Mouse (Mus musculus) spleen, adult 2 months (tissue): Measurements from ENCODE around the gene Cmip. TPM values are rescaled to one million over a fixed set of nuclear protein-coding genes. Genes with fewer than 3 reads are reported as not detected.

Experiments
- DNase-seq, 2 experiments: peaks; one replicate each; pipeline versions ENCODE4 v3.0.0 to v3.0.0-alpha.2; 2012 to 2021; ENCODE audit warnings: low spot score in 2 of 2, low read depth in 1 of 2
- H3K27ac ChIP-seq: fragments of 200-500 bp; 2 replicates; pipeline ENCODE4 v1.5.1; 2012; ENCODE audit warnings: low read length, inconsistent platforms; ENCODE audit not compliant: insufficient read depth
- H3K27me3 ChIP-seq: fragments of 200-500 bp; 2 replicates; pipeline ENCODE4 v1.6.1; 2012; ENCODE audit warnings: mild to moderate bottlenecking, moderate library complexity, low read length, inconsistent platforms; ENCODE audit not compliant: control insufficient read depth, insufficient read depth
- H3K36me3 ChIP-seq: fragments of 200-500 bp; 2 replicates; pipeline ENCODE4 v1.6.1; 2012; ENCODE audit warnings: mild to moderate bottlenecking, low read length, inconsistent platforms; ENCODE audit not compliant: control insufficient read depth, insufficient read depth
- H3K4me1 ChIP-seq: fragments of 200-500 bp; 2 replicates; pipeline ENCODE4 v1.6.1; 2011; ENCODE audit warnings: inconsistent platforms; ENCODE audit not compliant: control insufficient read depth, insufficient read depth, insufficient read length
- H3K4me3 ChIP-seq: fragments of 200-500 bp; 2 replicates; pipeline ENCODE4 v1.5.1; 2011; ENCODE audit warnings: mild to moderate bottlenecking, inconsistent platforms; ENCODE audit not compliant: insufficient read depth, insufficient read length; ENCODE audit errors: extremely low read depth
- CTCF ChIP-seq: fragments of 200-500 bp; IDR thresholded peaks from 2 replicates; pipeline ENCODE4 v1.5.1; 2011; ENCODE audit warnings: mild to moderate bottlenecking, inconsistent platforms; ENCODE audit not compliant: insufficient read depth, insufficient read length, insufficient replicate concordance; ENCODE audit errors: extremely low read depth
- POLR2A ChIP-seq: fragments of 200-500 bp; IDR thresholded peaks from 2 replicates; pipeline ENCODE4 v1.6.1; 2011; ENCODE audit warnings: low read depth, low read length, inconsistent platforms
- WGBS: fragments of 180-500 bp; shearing (Covaris S2); methylation state at CpG from one replicate; pipeline ENCODE4 v1.1.7; 2018; 5-methylcytosine and 5-hydroxymethylcytosine counted together
- polyA plus RNA-seq: library from polyadenylated mRNA; depleted of rRNA; stranded (reverse); fragments of >200 nt; gene quantifications from 2 replicates; pipeline ENCODE4 v1.2.3, GENCODE M21; 2012

Gene Cmip
- polyA plus RNA-seq, 1 experiment: 48.2 TPM

GRCm38 (mm10) chr8:117352098-117352497, 95.2 kb downstream of the Cmip start:
- no peaks in the 10 kb centered on the region for H3K27me3 ChIP-seq
- no peak overlapping the region for H3K27ac ChIP-seq
- H3K4me3 ChIP-seq: no peak overlapping the region
- peaks cover 5% of the 10 kb centered on the region; the same call in 1 of the 2 replicates for H3K4me1 ChIP-seq
- TF ChIP-seq CTCF: no peak
- no peak for TF ChIP-seq POLR2A
- no peaks in the 10 kb centered on the region for H3K36me3 ChIP-seq
- no peak for DNase-seq
- 68% methylated on average over 4 of the region's 4 CpGs for WGBS

GRCm38 (mm10) chr8:117355111-117355831, 98.4 kb downstream of the Cmip start:
- WGBS: 91% methylated on average over 12 of the region's 12 CpGs
- TF ChIP-seq POLR2A: no peak
- no peak for DNase-seq
- Histone ChIP-seq H3K4me3 (no peak overlapping the region), H3K36me3 (no peaks in the 10 kb centered on the region), H3K27ac (no peak overlapping the region), H3K4me1 (no peaks in the 10 kb centered on the region; the same call in 1 of the 2 replicates), H3K27me3 (no peaks in the 10 kb centered on the region)

- Histone ChIP-seq H3K4me1 (no peaks in the 10 kb centered on the region; the same call in 1 of the 2 replicates), H3K27me3 (no peaks in the 10 kb centered on the region), H3K36me3 (no peaks in the 10 kb centered on the region), H3K27ac (no peak overlapping the region), H3K4me3 (no peak overlapping the region)
- TF ChIP-seq POLR2A (no peak), CTCF (no peak)
- no peak for DNase-seq
- 93% methylated on average over 13 of the region's 13 CpGs for WGBS
Measured at GRCm38 (mm10) chr8:117356109-117356672, 99.3 kb downstream of the Cmip start.

GRCm38 (mm10) chr8:117357491-117358467, 100.9 kb downstream of the Cmip start:
- no peak overlapping the region for H3K4me3 ChIP-seq
- peaks cover 15% of the 10 kb centered on the region; the same call in 1 of the 2 replicates for H3K4me1 ChIP-seq
- TF ChIP-seq POLR2A: no peak
- no peak for TF ChIP-seq CTCF
- H3K36me3 ChIP-seq: no peaks in the 10 kb centered on the region
- no peak overlapping the region for H3K27ac ChIP-seq
- H3K27me3 ChIP-seq: no peaks in the 10 kb centered on the region
- DNase-seq: no peak
- WGBS: 95% methylated on average over 16 of the region's 16 CpGs

- Histone ChIP-seq H3K27ac (no peak overlapping the region), H3K4me1 (peaks cover 17% of the 10 kb centered on the region; the same call in 1 of the 2 replicates), H3K4me3 (no peak overlapping the region), H3K27me3 (no peaks in the 10 kb centered on the region), H3K36me3 (no peaks in the 10 kb centered on the region)
- no peak for DNase-seq
- TF ChIP-seq CTCF (no peak), POLR2A (no peak)
- 88% methylated on average over 3 of the region's 3 CpGs for WGBS
Measured at GRCm38 (mm10) chr8:117360172-117360930, 103.5 kb downstream of the Cmip start.
